In genomic region chr4:98836519-98836918, GRCm38 (mm10) we compare ENCODE assay signal across 14 mouse cellular contexts. TPM values are rescaled to one million over a fixed set of nuclear protein-coding genes. Genes with fewer than 3 reads are reported as not detected.
A peak's percentile ranks its signal among the peaks of the same experiment; 100 is the strongest.
DNase-seq lines count a peak whose midpoint lies in the region; TF ChIP-seq lines count a peak whose summit lies in the region.
"Had no signal": no experiment of that assay in that cellular context is flagged by ENCODE, and none has a peak within 500 bp of the region (broad histone marks: within the 10 kb centered on the region; RNA-seq: fewer than 3 reads in every experiment).

No protein-coding gene starts in this region.

- no peak for TF ChIP-seq CTCF in lung, adult 2 months (IDR thresholded peaks at IDR 0.05; ENCODE audit: insufficient read depth, low read length)

- peak; percentile 12 to 38 for DNase-seq in lung, adult 18-20 months
- DNase-seq in lung, adult 2 months = no peak
- DNase-seq in adrenal gland, postnatal 25 days = peak; percentile 29
- DNase-seq in kidney, postnatal 14 days = peak; percentile 41
- DNase-seq in mesoderm, embryonic 11.5 days (ENCODE audit: low read depth, low spot score) = peak; percentile 39
- DNase-seq in right cerebral cortex, adult 2 months (ENCODE audit: low spot score in 2 of 2) = no peak
- no peak for DNase-seq in layer of hippocampus, postnatal 14 days (ENCODE audit: low spot score in 2 of 2)
- DNase-seq: cerebellum, adult 8-10 months had no signal

- TF ChIP-seq POLR2A in lung, adult 2 months (IDR thresholded peaks at IDR 0.05; ENCODE audit: borderline replicate concordance, extremely low read depth, low read depth, low read length) = no peak

- no peak overlapping the region for H3K4me3 ChIP-seq in lung, adult 2 months (replicated peaks; ENCODE audit: extremely low read depth, low read depth, low read length)
- H3K4me3 ChIP-seq: erythroblast, embryonic 14.5 days; neural tube, embryonic 12.5 days had no signal

- WGBS in lung, adult 2 months = 33% methylated on average over 5 of the region's 5 CpGs

- no peaks in the 10 kb centered on the region for H3K4me1 ChIP-seq in lung, adult 2 months (ENCODE audit: control insufficient read depth, insufficient read depth, low read length)
- H3K4me1 ChIP-seq: neural tube, embryonic 12.5 days had no signal

RNA-seq across cellular contexts. Expression of gene I0C0044D17Rik, which starts 12.9 kb away (rescaled TPM):
- not detected in 2 replicates for polyA plus RNA-seq in lung, adult 2 months (2012; rRNA removed)
- not detected in 2 replicates for total RNA-seq in adrenal gland, postnatal 25 days (2021)
- total RNA-seq in layer of hippocampus, postnatal 14 days (2021) = not detected
- total RNA-seq: adrenal gland, adult 18-20 months; G1E had no signal
- polyA plus RNA-seq: erythroblast, embryonic 14.5 days; G1E; heart, embryonic 16.5 days; limb, embryonic 11.5 days; neural tube, embryonic 12.5 days had no signal

RNA-seq across cellular contexts. Expression of gene Kank4, which starts 19.2 kb away (rescaled TPM):
- polyA plus RNA-seq in lung, adult 2 months (2012; rRNA removed) = 6.9 and 9.3 TPM in 2 replicates
- 1.7 and 2.1 TPM in 2 replicates for total RNA-seq in adrenal gland, postnatal 25 days (2021)
- total RNA-seq in layer of hippocampus, postnatal 14 days (2021) = 1 to 10 TPM; 2.7 to 2.9 TPM
- polyA plus RNA-seq: erythroblast, embryonic 14.5 days; G1E had no signal

Comparison
In these comparisons a context has a peak if more than half of its experiments do, and no peak if none do; other contexts are left out.
1. DNase-seq: peak in lung, adult 18-20 months (2 of 2), adrenal gland, postnatal 25 days (single experiment), kidney, postnatal 14 days (single experiment) and mesoderm, embryonic 11.5 days (single experiment); none in lung, adult 2 months (single experiment), right cerebral cortex, adult 2 months (0 of 2) and layer of hippocampus, postnatal 14 days (0 of 2).